Comparison of ENCODE assay signal across 31 mouse cellular contexts in the genomic region with DNA sequence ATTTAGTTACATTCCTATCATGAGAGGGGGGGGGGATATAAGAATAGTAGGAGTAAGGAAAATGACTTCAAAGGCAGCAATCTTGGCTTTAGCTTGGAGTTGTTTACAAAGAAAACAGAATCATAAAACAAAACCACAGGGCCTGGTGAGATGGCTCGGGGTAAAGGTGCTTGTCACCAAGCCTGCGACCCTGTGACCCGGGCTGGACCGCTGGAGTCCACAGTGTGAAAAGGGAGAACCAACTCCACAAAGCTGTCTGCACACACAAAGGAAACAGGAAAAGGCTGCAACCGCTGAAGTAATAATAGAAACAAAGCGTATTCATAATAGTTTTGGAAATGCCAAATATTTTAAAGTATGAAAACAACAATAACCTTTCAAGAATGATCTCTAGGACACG.
DNase-seq lines count a peak whose midpoint lies in the region; ATAC-seq and TF ChIP-seq lines count a peak whose summit lies in the region.
"Had no signal": no experiment of that assay in that cellular context is flagged by ENCODE, and none has a peak within 500 bp of the region (broad histone marks: within the 10 kb centered on the region; RNA-seq: fewer than 3 reads in every experiment).

No protein-coding gene starts in this region.

- no peak for TF ChIP-seq EP300 in heart, adult 2 months (IDR thresholded peaks at IDR 0.05; ENCODE audit: insufficient read depth, low read depth, low read length)

- H3K79me2 ChIP-seq in heart, adult 2 months (replicated peaks; ENCODE audit: control insufficient read depth, insufficient read depth, low read length): no peaks in the 10 kb centered on the region

- no peak for ATAC-seq in heart, embryonic 12.5 days (ENCODE audit: insufficient number of reproducible peaks, low FRiP score)
- no peak for ATAC-seq in monocyte, adult 5-6 weeks (replicated peaks; ENCODE audit: insufficient number of reproducible peaks, low FRiP score, low TSS enrichment, poor library complexity, severe bottlenecking)
- ATAC-seq: CD4-positive, CD25-positive, alpha-beta regulatory T cell, adult 4 months; forebrain, embryonic 15.5 days; intestine, embryonic 16.5 days; midbrain, embryonic 16.5 days had no signal

- TF ChIP-seq POLR2A in heart, adult 2 months (IDR thresholded peaks at IDR 0.05; ENCODE audit: insufficient read depth, low read depth, low read length): no peak

- intact Hi-C loops in heart, adult 2 months (cut with DNase I): no loop called here

- H3K9ac ChIP-seq in heart, adult 2 months (ENCODE audit: low read depth, low read length): no peak overlapping the region
- H3K9ac ChIP-seq in heart, embryonic 12.5 days: no peak overlapping the region
- H3K9ac ChIP-seq: embryonic facial prominence, embryonic 13.5 days; forebrain, embryonic 15.5 days; hindbrain, embryonic 13.5 days; limb, embryonic 13.5 days; lung, embryonic 15.5 days; neural tube, embryonic 12.5 days had no signal

- H3K4me1 ChIP-seq in heart, adult 2 months (ENCODE audit: control insufficient read depth, insufficient read depth, low read length): peaks cover 2% of the 10 kb centered on the region
- no peaks in the 10 kb centered on the region for H3K4me1 ChIP-seq in heart, embryonic 12.5 days (replicated peaks)
- H3K4me1 ChIP-seq in brown adipose tissue, adult 24 weeks (ENCODE audit: control insufficient read depth, insufficient read depth, insufficient read length, low read length): no peaks in the 10 kb centered on the region
- H3K4me1 ChIP-seq: embryonic facial prominence, embryonic 13.5 days; forebrain, embryonic 10.5 days; forebrain, embryonic 15.5 days; heart, embryonic 10.5 days; hindbrain, embryonic 13.5 days; limb, embryonic 13.5 days; lung, embryonic 15.5 days; neural tube, embryonic 12.5 days had no signal

- WGBS in heart, adult 2 months: 45% methylated on average over 7 of the region's 7 CpGs
- 73% methylated on average over 7 of the region's 7 CpGs for WGBS in heart, embryonic 12.5 days

- H3K4me2 ChIP-seq in heart, embryonic 12.5 days: no peak overlapping the region
- H3K4me2 ChIP-seq: embryonic facial prominence, embryonic 13.5 days; forebrain, embryonic 15.5 days; hindbrain, embryonic 13.5 days; limb, embryonic 13.5 days; liver, embryonic 11.5 days; lung, embryonic 15.5 days; midbrain, embryonic 11.5 days; neural tube, embryonic 12.5 days had no signal

- peak overlapping the region; percentile 58 for H3K27ac ChIP-seq in heart, adult 2 months
- H3K27ac ChIP-seq in heart, embryonic 12.5 days (ENCODE audit: poor library complexity, severe bottlenecking): no peak overlapping the region
- peak overlapping the region; percentile 80 for H3K27ac ChIP-seq in brown adipose tissue, adult 24 weeks (replicated peaks; ENCODE audit: low read depth, low read length)
- H3K27ac ChIP-seq: embryonic facial prominence, embryonic 13.5 days; forebrain, embryonic 10.5 days; forebrain, embryonic 15.5 days; heart, embryonic 10.5 days; hindbrain, embryonic 13.5 days; layer of hippocampus, adult 2 months; left cerebral cortex, adult 2 months; limb, embryonic 13.5 days; lung, embryonic 15.5 days; neural tube, embryonic 12.5 days had no signal

- DNase-seq in heart, adult 2 months: peak in 1 of 2 experiments; percentile 17
- peak; percentile 35 for DNase-seq in kidney, adult 9 months
- DNase-seq in kidney, postnatal 36 days: peak; percentile 39 to 56
- DNase-seq in frontal cortex, postnatal 14 days (ENCODE audit: low spot score in 2 of 2): no peak
- DNase-seq: cerebellum, adult 11 months; cerebellum, adult 9-10 months; embryo, embryonic 11 days; heart, postnatal 4 days; lung, postnatal 36 days; right cerebral cortex, adult 18-20 months; thymus, adult 2 months; thymus, postnatal 4 days had no signal

- H3K9me3 ChIP-seq in heart, embryonic 12.5 days (replicated peaks): no peaks in the 10 kb centered on the region
- H3K9me3 ChIP-seq: embryonic facial prominence, embryonic 13.5 days; forebrain, embryonic 10.5 days; forebrain, embryonic 15.5 days; heart, embryonic 10.5 days; hindbrain, embryonic 13.5 days; limb, embryonic 13.5 days; lung, embryonic 15.5 days; neural tube, embryonic 12.5 days had no signal

- H3K27me3 ChIP-seq in heart, adult 2 months (ENCODE audit: control insufficient read depth, insufficient read depth, low read length): no peaks in the 10 kb centered on the region
- no peaks in the 10 kb centered on the region for H3K27me3 ChIP-seq in heart, embryonic 12.5 days (replicated peaks)
- H3K27me3 ChIP-seq: embryonic facial prominence, embryonic 13.5 days; forebrain, embryonic 15.5 days; hindbrain, embryonic 13.5 days; limb, embryonic 13.5 days; lung, embryonic 15.5 days; neural tube, embryonic 12.5 days had no signal

- no peak for TF ChIP-seq CTCF in heart, adult 2 months (IDR thresholded peaks at IDR 0.05)

- H3K36me3 ChIP-seq in heart, adult 2 months (ENCODE audit: control insufficient read depth, insufficient read depth, low read length): peaks cover 7% of the 10 kb centered on the region; the same call in 1 of the 2 replicates
- H3K36me3 ChIP-seq in heart, embryonic 12.5 days: peaks cover 50% of the 10 kb centered on the region

- H3K4me3 ChIP-seq in heart, adult 2 months: no peak overlapping the region
- no peak overlapping the region for H3K4me3 ChIP-seq in heart, embryonic 12.5 days
- no peak overlapping the region for H3K4me3 ChIP-seq in brown adipose tissue, adult 24 weeks (ENCODE audit: insufficient read depth, low read depth, low read length)
- H3K4me3 ChIP-seq: embryonic facial prominence, embryonic 13.5 days; forebrain, embryonic 10.5 days; forebrain, embryonic 15.5 days; heart, embryonic 10.5 days; hindbrain, embryonic 13.5 days; layer of hippocampus, adult 2 months; left cerebral cortex, adult 2 months; limb, embryonic 13.5 days; lung, embryonic 15.5 days; myocyte; neural tube, embryonic 12.5 days had no signal

Comparison
In these comparisons a context has a peak if more than half of its experiments do, and no peak if none do; other contexts are left out.
1. DNase-seq: peak in kidney, adult 9 months (single experiment) and kidney, postnatal 36 days (2 of 2); none in frontal cortex, postnatal 14 days (0 of 2).